Mouse (Mus musculus) midbrain, embryonic 11.5 days (tissue): ENCODE data around the gene Irf8. TPM values are rescaled to one million over a fixed set of nuclear protein-coding genes. Genes with fewer than 3 reads are reported as not detected.

Experiments
- ATAC-seq: fragments of 200-750 bp; cut with Nextera tagmentation; 2 replicates; pipeline ENCODE4 v1.8.0; 2017; ENCODE audit warnings: moderate TSS enrichment, moderate library complexity; ENCODE audit not compliant: low FRiP score
- DNase-seq: peaks from one replicate; pipeline ENCODE4 v3.0.0; 2015; ENCODE audit warnings: low spot score; ENCODE audit errors: missing footprints
- H3K27ac ChIP-seq: fragments of 300-500 bp; sonication (generic); 2 replicates; pipeline ENCODE4 v1.5.1; 2014; ENCODE audit warnings: low read depth, low read length
- H3K27me3 ChIP-seq: fragments of 300-500 bp; sonication (generic); 2 replicates; pipeline ENCODE4 v1.6.1; 2014; ENCODE audit warnings: mild to moderate bottlenecking, low read length, moderate library complexity, mixed read lengths; ENCODE audit not compliant: control insufficient read depth, insufficient read depth
- H3K36me3 ChIP-seq: fragments of 300-500 bp; sonication (generic); 2 replicates; pipeline ENCODE4 v1.6.1; 2014; ENCODE audit warnings: mild to moderate bottlenecking, low read length, moderate library complexity, mixed read lengths; ENCODE audit not compliant: control insufficient read depth, insufficient read depth
- H3K4me1 ChIP-seq: fragments of 300-500 bp; sonication (generic); 2 replicates; pipeline ENCODE4 v1.6.1; 2014; ENCODE audit warnings: low read length; ENCODE audit not compliant: control insufficient read depth, insufficient read depth
- H3K4me2 ChIP-seq: fragments of 300-500 bp; sonication (generic); 2 replicates; pipeline ENCODE4 v1.6.1; 2014; ENCODE audit warnings: mild to moderate bottlenecking, moderate library complexity
- H3K4me3 ChIP-seq: fragments of 300-500 bp; sonication (generic); 2 replicates; pipeline ENCODE4 v1.5.1; 2014; ENCODE audit warnings: low read depth, low read length
- H3K9ac ChIP-seq: fragments of 300-500 bp; sonication (generic); 2 replicates; pipeline ENCODE4 v1.6.1; 2014; ENCODE audit warnings: low read length
- H3K9me3 ChIP-seq: fragments of 300-500 bp; sonication (generic); 2 replicates; pipeline ENCODE4 v1.6.1; 2016; ENCODE audit warnings: low read length; ENCODE audit not compliant: control insufficient read depth
- WGBS: fragments of 180-500 bp; shearing (Covaris S2); extraction: QIAGEN DNeasy Blood & Tissue Kit; methylation state at CpG from one replicate; pipeline ENCODE4 v1.1.7; 2014; 5-methylcytosine and 5-hydroxymethylcytosine counted together
- polyA plus RNA-seq: library from polyadenylated mRNA; unstranded; fragments of >200 nt; fragmentation: Nextera tagmentation; extraction: Ambion mirVana; gene quantifications from 2 replicates; pipeline ENCODE4 v1.2.1, GENCODE M21; 2014

Gene Irf8
- polyA plus RNA-seq, 1 experiment from 2014 or later, result 4.7 TPM

GRCm38 (mm10) chr8:120697979-120698272, 38.2 kb upstream of the Irf8 start:
- Histone ChIP-seq H3K4me3 (no peak overlapping the region), H3K27ac (no peak overlapping the region), H3K9ac (no peak overlapping the region), H3K36me3 (no peaks in the 10 kb centered on the region), H3K4me2 (no peak overlapping the region), H3K9me3 (no peaks in the 10 kb centered on the region), H3K4me1 (no peaks in the 10 kb centered on the region; the same call in 1 of the 2 replicates), H3K27me3 (no peaks in the 10 kb centered on the region)
- DNase-seq (peak; percentile 73), ATAC-seq (no peak)

GRCm38 (mm10) chr8:120698426-120698825, 37.7 kb upstream of the Irf8 start:
- H3K27me3 ChIP-seq, result no peaks in the 10 kb centered on the region
- no peak for ATAC-seq
- H3K27ac ChIP-seq, result no peak overlapping the region
- no peaks in the 10 kb centered on the region; the same call in 1 of the 2 replicates for H3K4me1 ChIP-seq
- no peak overlapping the region for H3K9ac ChIP-seq
- DNase-seq, result no peak
- WGBS, result 92% methylated on average over 7 of the region's 7 CpGs
- no peaks in the 10 kb centered on the region for H3K9me3 ChIP-seq
- no peak overlapping the region for H3K4me2 ChIP-seq
- no peak overlapping the region for H3K4me3 ChIP-seq
- no peaks in the 10 kb centered on the region for H3K36me3 ChIP-seq

- no peaks in the 10 kb centered on the region for H3K36me3 ChIP-seq
- peak; percentile 51 for DNase-seq
- H3K27me3 ChIP-seq, result no peaks in the 10 kb centered on the region
- 80% methylated on average over 6 of the region's 6 CpGs for WGBS
- H3K9ac ChIP-seq, result no peak overlapping the region
- H3K9me3 ChIP-seq, result no peaks in the 10 kb centered on the region
- no peaks in the 10 kb centered on the region; the same call in 1 of the 2 replicates for H3K4me1 ChIP-seq
- H3K4me3 ChIP-seq, result no peak overlapping the region
- H3K4me2 ChIP-seq, result no peak overlapping the region
- H3K27ac ChIP-seq, result no peak overlapping the region
- ATAC-seq, result no peak
These were observed 37.1 kb upstream of the Irf8 start for GRCm38 (mm10) chr8:120699079-120699478.

GRCm38 (mm10) chr8:120699565-120699964, 36.6 kb upstream of the Irf8 start:
- 87% methylated on average over 2 of the region's 2 CpGs for WGBS
- H3K27ac ChIP-seq, result no peak overlapping the region
- H3K36me3 ChIP-seq, result no peaks in the 10 kb centered on the region
- no peaks in the 10 kb centered on the region; the same call in 1 of the 2 replicates for H3K4me1 ChIP-seq
- no peaks in the 10 kb centered on the region for H3K27me3 ChIP-seq
- H3K9ac ChIP-seq, result no peak overlapping the region
- DNase-seq (peak; percentile 75), ATAC-seq (no peak)
- H3K4me3 ChIP-seq, result no peak overlapping the region
- no peaks in the 10 kb centered on the region for H3K9me3 ChIP-seq
- no peak overlapping the region for H3K4me2 ChIP-seq

GRCm38 (mm10) chr8:120700053-120700452, 36.1 kb upstream of the Irf8 start:
- Histone ChIP-seq H3K9me3 (no peaks in the 10 kb centered on the region), H3K36me3 (no peaks in the 10 kb centered on the region), H3K4me3 (no peak overlapping the region), H3K4me2 (no peak overlapping the region), H3K4me1 (no peaks in the 10 kb centered on the region; the same call in 1 of the 2 replicates), H3K27ac (no peak overlapping the region), H3K9ac (no peak overlapping the region), H3K27me3 (no peaks in the 10 kb centered on the region)
- no peak for ATAC-seq
- DNase-seq, result no peak
- 87% methylated on average over 4 of the region's 4 CpGs for WGBS

- no peak overlapping the region for H3K4me2 ChIP-seq
- H3K9ac ChIP-seq, result no peak overlapping the region
- H3K9me3 ChIP-seq, result no peaks in the 10 kb centered on the region
- no peak overlapping the region for H3K4me3 ChIP-seq
- no peaks in the 10 kb centered on the region for H3K27me3 ChIP-seq
- ATAC-seq, result no peak
- no peaks in the 10 kb centered on the region for H3K4me1 ChIP-seq
- DNase-seq, result peak; percentile 61
- 67% methylated on average over 19 of the region's 19 CpGs for WGBS
- H3K36me3 ChIP-seq, result no peaks in the 10 kb centered on the region
- no peak overlapping the region for H3K27ac ChIP-seq
These were observed 34.2 kb upstream of the Irf8 start for GRCm38 (mm10) chr8:120701758-120702465.

- no peak overlapping the region for H3K4me3 ChIP-seq
- no peaks in the 10 kb centered on the region for H3K36me3 ChIP-seq
- no peaks in the 10 kb centered on the region for H3K27me3 ChIP-seq
- H3K9me3 ChIP-seq, result no peaks in the 10 kb centered on the region
- WGBS, result 86% methylated on average over 9 of the region's 9 CpGs
- DNase-seq (peak; percentile 64), ATAC-seq (no peak)
- H3K9ac ChIP-seq, result no peak overlapping the region
- H3K27ac ChIP-seq, result no peak overlapping the region
- H3K4me1 ChIP-seq, result no peaks in the 10 kb centered on the region
- H3K4me2 ChIP-seq, result no peak overlapping the region
These were observed 32.0 kb upstream of the Irf8 start for GRCm38 (mm10) chr8:120704203-120704602.

GRCm38 (mm10) chr8:120705163-120705562, 31.0 kb upstream of the Irf8 start:
- no peak for ATAC-seq
- Histone ChIP-seq H3K4me1 (no peaks in the 10 kb centered on the region), H3K4me2 (no peak overlapping the region), H3K4me3 (no peak overlapping the region), H3K9me3 (no peaks in the 10 kb centered on the region), H3K36me3 (no peaks in the 10 kb centered on the region), H3K27ac (no peak overlapping the region), H3K9ac (no peak overlapping the region), H3K27me3 (no peaks in the 10 kb centered on the region)
- WGBS, result 89% methylated on average over 15 of the region's 15 CpGs
- DNase-seq, result peak; percentile 14

- no peak overlapping the region for H3K4me2 ChIP-seq
- H3K9ac ChIP-seq, result no peak overlapping the region
- no peak overlapping the region for H3K4me3 ChIP-seq
- ATAC-seq (no peak), DNase-seq (peak; percentile 14)
- H3K27ac ChIP-seq, result no peak overlapping the region
- H3K9me3 ChIP-seq, result no peaks in the 10 kb centered on the region
- no peaks in the 10 kb centered on the region for H3K36me3 ChIP-seq
- no peaks in the 10 kb centered on the region for H3K4me1 ChIP-seq
- H3K27me3 ChIP-seq, result no peaks in the 10 kb centered on the region
- 82% methylated on average over 3 of the region's 3 CpGs for WGBS
These were observed 30.0 kb upstream of the Irf8 start for GRCm38 (mm10) chr8:120706193-120706592.
